Mouse (Mus musculus): ENCODE data around the gene Dnttip1.

DNA sequence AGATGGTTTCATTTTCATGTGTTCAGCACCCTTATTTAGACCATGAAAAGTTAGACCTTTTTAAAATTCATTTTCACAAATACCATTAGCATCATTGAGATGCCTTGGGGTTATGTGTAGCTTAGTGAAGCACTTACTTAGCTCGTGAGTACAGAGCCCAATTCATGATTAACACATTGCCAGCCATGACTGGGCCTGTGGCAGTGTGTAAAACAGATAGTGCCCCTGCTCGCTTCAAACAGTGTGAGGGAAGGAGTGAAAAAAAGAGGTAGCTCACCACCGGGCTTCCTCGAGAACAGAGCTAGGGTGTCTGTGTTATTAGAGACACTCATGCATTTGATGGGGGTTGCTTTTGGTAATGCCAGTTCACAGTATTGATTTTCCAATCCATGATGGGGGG is 2.4 kb downstream of the Dnttip1 start:
- TF ChIP-seq CTCF (IDR thresholded peaks at IDR 0.05; ENCODE audit: control insufficient read depth, insufficient read depth, insufficient read length) = no peak
- no peak for TF ChIP-seq MAX (IDR thresholded peaks at IDR 0.05)
- TF ChIP-seq USF1 (IDR thresholded peaks at IDR 0.05; ENCODE audit: low read depth) = no peak
- TF ChIP-seq MYOG (IDR thresholded peaks at IDR 0.05; ENCODE audit: control insufficient read depth, extremely low read depth, insufficient read length) = no peak
- no peak for TF ChIP-seq CEBPB (IDR thresholded peaks at IDR 0.05; ENCODE audit: low read depth)
